Mouse (Mus musculus): Measurements from ENCODE around the gene Cemip2.
"Not testable (repeated sequence)": the region's sequence is repeated elsewhere in the genome, so short reads cannot be mapped to it uniquely, and the experiment has no call there.

Gene Cemip2

GRCm38 (mm10) chr19:21818021-21818725 lies 40.0 kb downstream of the Cemip2 start:
- no peak for DNase-seq

DNA sequence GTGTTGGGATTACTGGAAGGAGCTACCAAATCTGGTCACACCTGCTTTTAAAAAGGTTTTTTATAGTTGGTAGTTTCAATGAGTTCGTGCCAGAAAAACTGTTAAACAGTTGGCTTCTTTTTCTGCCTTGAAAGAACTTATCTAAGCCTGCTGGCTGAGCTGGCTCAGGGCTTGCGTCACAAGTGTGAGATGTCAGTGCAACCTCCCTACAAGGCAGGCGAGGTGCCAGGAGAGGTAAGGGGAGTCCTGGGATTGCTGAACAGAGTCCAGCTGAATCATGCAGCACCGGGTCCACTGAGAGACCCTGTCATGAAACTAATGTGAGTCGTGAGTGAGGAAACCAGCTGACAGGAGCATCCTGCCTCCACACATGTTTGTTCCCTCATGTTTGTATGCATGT lies 41.4 kb downstream of the Cemip2 start:
- no peak for DNase-seq

DNA sequence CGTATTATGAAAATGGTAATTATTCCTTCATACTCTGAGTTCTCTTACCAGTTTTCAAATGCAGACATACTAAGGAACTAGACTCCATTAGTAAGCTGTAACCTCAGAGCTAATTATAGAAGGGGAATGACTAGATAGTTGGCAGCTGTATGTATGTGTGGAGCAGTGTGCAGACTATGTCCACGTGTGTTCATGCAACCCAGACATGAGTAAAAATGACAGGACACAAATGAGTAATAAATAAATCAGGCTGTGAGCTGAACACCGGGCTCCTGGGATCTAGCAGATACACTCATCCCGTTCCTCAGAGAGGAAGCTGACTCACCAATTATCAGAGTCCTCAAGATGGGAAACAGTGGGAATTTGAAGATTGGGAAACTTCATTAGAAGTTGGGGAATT lies 42.0 kb downstream of the Cemip2 start:
- no peak for DNase-seq

DNA sequence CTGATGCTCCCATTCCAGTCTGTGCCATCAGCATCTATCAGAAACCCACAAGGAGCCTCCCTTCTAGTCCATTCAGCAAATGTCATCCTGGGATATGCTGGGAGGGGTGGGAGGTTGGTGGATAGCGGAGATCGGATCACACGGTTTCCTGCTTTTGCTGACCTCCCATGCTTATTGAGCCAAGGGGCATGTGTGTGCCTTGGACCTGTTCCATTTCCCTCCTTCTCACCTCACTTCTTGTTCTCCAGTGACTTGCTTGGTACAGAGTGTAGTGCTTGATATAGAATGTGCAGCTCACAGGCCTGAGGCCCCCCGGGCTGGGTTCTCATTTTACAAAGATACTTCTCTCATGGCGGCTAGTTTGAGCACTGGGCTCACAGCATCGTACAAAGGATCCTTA lies 43.7 kb downstream of the Cemip2 start:
- no peak for DNase-seq

- no peak for DNase-seq
Observed at GRCm38 (mm10) chr19:21824146-21824545, 46.0 kb downstream of the Cemip2 start.

- no peak for DNase-seq
Observed at GRCm38 (mm10) chr19:21825128-21825885, 47.2 kb downstream of the Cemip2 start.

DNA sequence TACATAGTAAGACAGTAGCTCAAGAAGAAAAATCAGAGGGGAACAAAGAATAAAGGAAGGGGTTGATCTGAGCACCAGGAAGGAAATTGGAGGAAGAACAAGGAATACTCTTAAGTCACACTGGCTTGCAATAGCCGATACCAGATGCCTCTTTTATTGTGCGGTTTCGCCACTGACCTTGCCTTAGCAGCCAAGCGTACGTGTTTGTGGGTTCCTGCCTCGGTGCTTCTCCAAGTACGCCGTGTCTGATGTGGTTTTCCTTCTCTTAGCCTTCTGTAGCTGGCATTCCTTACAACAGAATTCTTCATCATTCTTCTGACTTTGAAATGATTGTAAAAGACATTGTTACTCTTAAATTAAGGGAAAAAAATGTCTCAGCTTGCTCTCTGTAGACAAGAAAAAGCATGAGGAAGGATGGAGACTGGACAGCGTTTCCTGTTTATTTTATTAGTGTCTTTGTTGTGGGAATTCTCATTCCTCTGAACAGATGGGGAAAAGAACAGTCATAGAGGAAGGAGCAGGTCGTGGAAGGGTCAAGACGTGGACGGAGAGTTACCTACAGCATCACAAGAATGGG lies 55.4 kb downstream of the Cemip2 start:
- DNase-seq: no peak

- DNase-seq: no peak
Observed at GRCm38 (mm10) chr19:21834952-21835351, 56.8 kb downstream of the Cemip2 start.

DNA sequence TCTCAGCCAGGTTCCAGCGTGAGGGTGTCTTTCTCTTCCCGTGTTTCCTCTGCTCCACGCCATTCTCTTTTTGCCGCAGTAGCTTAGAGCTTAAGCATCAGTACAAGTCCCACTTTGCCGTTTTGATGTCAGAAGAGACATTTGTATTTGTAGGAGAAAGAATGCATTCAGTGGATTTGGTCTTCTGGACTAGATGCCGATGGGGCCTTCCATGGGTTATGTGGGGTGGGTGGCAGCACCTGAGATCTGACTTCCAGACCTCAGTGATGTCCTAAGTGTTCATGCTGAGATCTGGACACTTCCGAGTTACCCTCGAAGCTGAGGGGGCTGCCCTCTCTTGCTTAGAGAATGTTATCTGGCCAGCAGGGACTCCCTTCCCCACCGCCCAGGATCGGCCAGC lies 72.6 kb downstream of the Cemip2 start:
- DNase-seq: no peak

- DNase-seq: no peak
Observed at GRCm38 (mm10) chr19:21854526-21855228, 76.5 kb downstream of the Cemip2 start.

GRCm38 (mm10) chr19:21855421-21856128 lies 77.4 kb downstream of the Cemip2 start:
- no peak for DNase-seq

GRCm38 (mm10) chr19:21858846-21859521 lies 80.8 kb downstream of the Cemip2 start:
- no peak for DNase-seq

- DNase-seq: no peak
Observed at GRCm38 (mm10) chr19:21860132-21860531, 82.0 kb downstream of the Cemip2 start.

- DNase-seq: no peak
Observed at GRCm38 (mm10) chr19:21860894-21861293, 82.8 kb downstream of the Cemip2 start.

GRCm38 (mm10) chr19:21862289-21862990 lies 84.3 kb downstream of the Cemip2 start:
- no peak for DNase-seq

DNA sequence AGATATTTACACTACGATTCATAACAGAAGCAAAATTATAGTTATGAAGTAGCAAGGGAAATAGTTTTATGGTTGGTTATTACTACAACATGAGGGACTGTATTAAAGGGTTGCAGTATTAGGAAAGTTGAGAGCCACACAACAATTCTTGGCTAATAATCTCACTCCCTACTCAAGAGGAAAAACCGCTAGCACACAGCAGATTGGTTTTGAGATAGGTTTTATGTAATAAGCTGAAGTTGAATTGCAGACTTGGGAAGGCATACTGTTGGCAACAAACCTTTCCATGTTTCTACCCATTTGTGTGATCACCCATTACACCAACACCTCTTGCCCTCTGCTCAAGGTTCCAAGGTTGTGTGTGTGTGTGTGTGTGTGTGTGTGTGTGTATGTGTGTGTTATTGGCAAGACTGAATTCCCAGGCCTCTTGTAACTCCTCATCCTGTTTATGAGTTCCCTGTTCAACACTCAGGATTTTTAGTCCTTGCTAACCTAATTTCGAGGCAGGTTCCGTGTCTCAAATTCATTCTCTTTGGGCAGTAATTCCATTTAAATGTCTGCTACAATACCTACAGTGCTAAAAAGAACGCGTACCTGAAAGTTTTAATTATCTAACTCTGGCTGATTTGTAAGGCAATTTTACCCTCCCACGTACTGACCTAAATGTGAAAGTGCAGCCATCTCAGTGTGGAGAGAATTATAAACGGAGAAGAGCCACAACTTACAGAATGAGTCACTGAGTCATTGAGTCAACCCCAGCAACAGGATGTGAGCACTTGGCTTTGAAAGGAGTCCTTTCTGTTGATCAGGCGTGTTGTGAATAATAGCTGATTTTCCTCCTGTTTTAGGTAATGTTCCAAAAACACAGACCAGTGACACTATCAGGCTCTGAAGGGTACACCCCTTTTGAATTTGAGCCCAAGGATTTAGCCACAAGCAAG lies 85.1 kb downstream of the Cemip2 start:
- DNase-seq: no peak

- no peak for DNase-seq
Observed at GRCm38 (mm10) chr19:21865242-21866055, 87.3 kb downstream of the Cemip2 start.

DNA sequence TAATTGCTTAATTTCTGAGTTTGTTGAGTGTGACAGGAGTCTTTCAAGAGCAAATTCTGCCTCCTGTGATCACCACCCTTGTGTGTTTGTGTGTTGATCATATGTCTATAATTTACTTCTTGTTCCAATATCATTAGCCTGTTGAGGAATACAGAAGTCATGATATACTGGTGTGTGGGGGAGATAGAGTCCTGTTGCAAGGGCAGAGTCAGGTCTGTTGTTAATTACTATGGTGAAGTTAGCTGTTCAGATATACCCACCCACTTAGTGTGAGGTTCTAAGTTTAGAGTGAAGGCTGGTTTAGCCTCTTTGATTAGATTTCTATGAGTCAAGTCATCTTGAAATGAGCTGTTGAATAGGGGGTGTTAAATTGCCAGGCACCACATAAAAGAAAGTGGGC lies 88.0 kb downstream of the Cemip2 start:
- no peak for DNase-seq

DNA sequence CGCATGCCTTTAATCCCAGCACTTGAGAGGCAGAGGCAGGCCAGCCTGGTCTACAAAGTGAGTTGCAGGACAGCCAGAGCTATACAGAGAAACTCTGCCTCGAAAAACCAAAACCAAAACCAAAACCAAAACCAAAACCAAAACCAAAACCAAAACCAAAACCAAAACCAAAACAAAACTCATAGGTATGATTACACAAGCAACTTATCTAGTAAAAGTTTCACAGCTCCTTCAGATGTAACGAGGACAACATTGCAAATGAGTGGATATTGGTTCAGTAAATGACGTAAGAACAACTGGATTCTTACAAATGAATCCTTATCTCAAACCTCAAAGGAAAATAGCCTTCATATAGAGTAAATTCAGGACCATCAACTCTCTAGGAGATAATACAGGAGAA lies 88.6 kb downstream of the Cemip2 start:
- DNase-seq: not testable (repeated sequence)

All from kidney, adult 18-20 months (tissue).